Mouse (Mus musculus) MEL (cell line): ENCODE data around the gene Mlx. TPM values are rescaled to one million over a fixed set of nuclear protein-coding genes. Genes with fewer than 3 reads are reported as not detected.

Experiments used
- DNase-seq: peaks from one replicate; pipeline ENCODE4 v3.0.0; 2011; ENCODE audit warnings: low read depth, low spot score
- H3K27ac ChIP-seq: 2 replicates; pipeline ENCODE4 v1.5.1; 2012; ENCODE audit warnings: low read depth, mild to moderate bottlenecking, control low read depth, low read length, moderate library complexity; ENCODE audit not compliant: control insufficient read depth
- H3K27me3 ChIP-seq, 2 experiments: fragments of 150-350 bp in 1 of 2; sonication (generic) in 1 of 2; 2 replicates each; pipeline ENCODE4 v1.6.1; 2012; ENCODE audit warnings: low read length in 2 of 2, mild to moderate bottlenecking in 2 of 2, improper control_type of control experiment in 1 of 2, moderate library complexity in 1 of 2; ENCODE audit not compliant: insufficient read depth in 2 of 2, control insufficient read depth in 1 of 2
- H3K36me3 ChIP-seq, 2 experiments: 2 replicates each; pipeline ENCODE4 v1.6.1; 2012 to 2014; ENCODE audit warnings: low read length in 2 of 2, improper control_type of control experiment in 1 of 2, inconsistent platforms in 1 of 2, mild to moderate bottlenecking in 1 of 2; ENCODE audit not compliant: insufficient read depth in 2 of 2, control insufficient read depth in 1 of 2
- H3K4me1 ChIP-seq, 2 experiments: fragments of 150-350 bp in 1 of 2; sonication (generic) in 1 of 2; 2 replicates each; pipeline ENCODE4 v1.6.1; 2012; ENCODE audit warnings: low read length in 2 of 2, improper control_type of control experiment in 1 of 2, mild to moderate bottlenecking in 1 of 2; ENCODE audit not compliant: insufficient read depth in 2 of 2, control insufficient read depth in 1 of 2
- H3K4me3 ChIP-seq, 2 experiments: fragments of 150-350 bp in 1 of 2; sonication (generic) in 1 of 2; 2 replicates each; pipeline ENCODE4 v1.5.1; 2012; ENCODE audit warnings: low read depth in 2 of 2, low read length in 2 of 2, mild to moderate bottlenecking in 2 of 2, moderate library complexity in 2 of 2, control low read depth in 1 of 2, improper control_type of control experiment in 1 of 2; ENCODE audit not compliant: control insufficient read depth in 1 of 2, insufficient read depth in 1 of 2
- H3K79me2 ChIP-seq: 2 replicates; pipeline ENCODE4 v1.6.1; 2012; ENCODE audit warnings: mild to moderate bottlenecking, low read length, moderate library complexity; ENCODE audit not compliant: control insufficient read depth, poor library complexity, insufficient read depth
- H3K9ac ChIP-seq: 2 replicates; pipeline ENCODE4 v1.6.1; 2012; ENCODE audit warnings: low read depth, mild to moderate bottlenecking, control low read depth, low read length, moderate library complexity; ENCODE audit not compliant: control insufficient read depth, poor library complexity, severe bottlenecking
- H3K9me3 ChIP-seq: fragments of 150-350 bp; sonication (generic); replicated peaks from 2 replicates; pipeline ENCODE4 v1.6.1; 2012; ENCODE audit warnings: mild to moderate bottlenecking, low read length, improper control_type of control experiment, moderate library complexity; ENCODE audit not compliant: insufficient read depth
- CHD2 ChIP-seq: IDR thresholded peaks from 2 replicates; pipeline ENCODE4 v1.6.1; 2011; ENCODE audit warnings: low read length, improper control_type of control experiment
- E2F4 ChIP-seq: IDR thresholded peaks from 2 replicates; pipeline ENCODE4 v1.6.1; 2011; ENCODE audit warnings: low read depth, low read length, improper control_type of control experiment, borderline replicate concordance
- EP300 ChIP-seq, 2 experiments: IDR thresholded peaks; 2 replicates each; pipeline ENCODE4 v1.6.1; 2011; ENCODE audit warnings: improper control_type of control experiment in 2 of 2, low read length in 2 of 2, low read depth in 1 of 2, mild to moderate bottlenecking in 1 of 2
- GABPA ChIP-seq: IDR thresholded peaks from 2 replicates; pipeline ENCODE4 v1.6.1; 2012; ENCODE audit warnings: low read depth, mild to moderate bottlenecking, inconsistent platforms, low read length, improper control_type of control experiment, moderate library complexity
- GATA1 ChIP-seq: IDR thresholded peaks from 2 replicates; pipeline ENCODE4 v1.6.1; 2011; ENCODE audit warnings: low read depth, low read length, improper control_type of control experiment
- KAT2A ChIP-seq: conservative IDR thresholded peaks from 2 replicates; pipeline ENCODE4 v1.6.1; 2012; ENCODE audit warnings: low read depth, low read length, improper control_type of control experiment, inconsistent platforms
- MAX ChIP-seq: IDR thresholded peaks from 2 replicates; pipeline ENCODE4 v1.6.1; 2011; ENCODE audit warnings: low read length, improper control_type of control experiment
- MYB ChIP-seq: IDR thresholded peaks from 2 replicates; pipeline ENCODE4 v1.6.1; 2011; ENCODE audit warnings: mild to moderate bottlenecking, low read depth, low read length, improper control_type of control experiment
- POLR2AphosphoS5 ChIP-seq: IDR thresholded peaks from 2 replicates; pipeline ENCODE4 v1.6.1; 2012; ENCODE audit warnings: low read depth, borderline replicate concordance, mild to moderate bottlenecking, inconsistent platforms, low read length, moderate library complexity, mixed read lengths
- TAL1 ChIP-seq: IDR thresholded peaks from 2 replicates; pipeline ENCODE4 v1.6.1; 2012; ENCODE audit warnings: mild to moderate bottlenecking, inconsistent platforms, low read length, moderate library complexity, mixed read lengths
- TCF12 ChIP-seq: IDR thresholded peaks from 2 replicates; pipeline ENCODE4 v1.6.1; 2014; ENCODE audit warnings: low read depth, mild to moderate bottlenecking, inconsistent platforms, low read length, improper control_type of control experiment, moderate library complexity
- USF2 ChIP-seq, 2 experiments: IDR thresholded peaks; 2 replicates each; pipeline ENCODE4 v1.6.1; 2011 to 2012; ENCODE audit warnings: improper control_type of control experiment in 2 of 2, low read length in 2 of 2, borderline replicate concordance in 1 of 2, inconsistent platforms in 1 of 2, low read depth in 1 of 2, mild to moderate bottlenecking in 1 of 2; ENCODE audit not compliant: insufficient read depth in 1 of 2
- ZKSCAN1 ChIP-seq: IDR thresholded peaks from 2 replicates; pipeline ENCODE4 v1.6.1; 2012; ENCODE audit warnings: low read depth, mild to moderate bottlenecking, inconsistent platforms, low read length, improper control_type of control experiment, moderate library complexity
- ZMIZ1 ChIP-seq: IDR thresholded peaks from 2 replicates; pipeline ENCODE4 v1.6.1; 2012; ENCODE audit warnings: low read depth, mild to moderate bottlenecking, inconsistent platforms, low read length, improper control_type of control experiment, moderate library complexity
- polyA plus RNA-seq, 2 experiments: library from polyadenylated mRNA; stranded (reverse) in 1 of 2; unstranded in 1 of 2; fragments of >175 nt in 1 of 2; fragments of >200 nt in 1 of 2; gene quantifications; 2 replicates each; pipeline versions ENCODE4 v1.2.1 to v1.2.4; 2012; ENCODE audit warnings: low replicate concordance in 2 of 2, low read depth in 1 of 2; ENCODE audit not compliant: insufficient read length in 2 of 2, insufficient read depth in 1 of 2, missing spikeins in 1 of 2
- total RNA-seq: library from RNA; depleted of rRNA; stranded (reverse); fragments of 300-350 nt; gene quantifications from 2 replicates; pipeline ENCODE4 v1.2.3, GENCODE M21; 2012

Mlx gene
- total and polyA plus RNA-seq, 3 experiments, result 57.5 to 75.9 TPM; not detected in 1

GRCm38 (mm10) chr11:101051051-101051493 lies 36.0 kb upstream of the Mlx start:
- no peak for DNase-seq
- Histone ChIP-seq H3K27me3 (no peaks in the 10 kb centered on the region), H3K9me3 (no peaks in the 10 kb centered on the region), H3K27ac (no peak overlapping the region), H3K79me2 (no peaks in the 10 kb centered on the region), H3K4me1 (no peaks in the 10 kb centered on the region), H3K9ac (no peak overlapping the region), H3K4me3 (no peak overlapping the region), H3K36me3 (no peaks in the 10 kb centered on the region)
- TF ChIP-seq TCF12 (no peak), POLR2AphosphoS5 (no peak), EP300 (IDR thresholded peaks at IDR 0.05; ENCODE audit: low read depth in 1 of 2, low read length in 2 of 2) (no peak), CHD2 (no peak)

DNA sequence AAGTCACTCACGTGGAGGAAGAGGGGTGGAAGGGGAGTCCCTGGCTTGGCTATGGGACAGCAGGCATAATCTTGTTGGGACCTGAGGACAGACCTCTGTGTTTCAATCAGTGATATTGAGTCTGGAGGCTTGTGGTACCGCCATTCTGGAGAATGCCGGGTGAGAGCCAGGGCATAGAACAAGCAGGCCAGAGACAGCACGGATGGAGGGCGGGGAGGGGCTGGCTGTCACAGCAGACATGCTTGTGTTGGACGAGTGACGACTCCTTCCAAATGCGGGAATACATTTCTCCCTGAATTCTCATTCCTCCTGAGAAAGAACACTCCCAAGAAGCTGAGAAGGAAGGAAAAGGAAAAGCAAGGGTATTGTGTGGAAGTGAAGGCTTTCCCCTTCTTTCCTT lies 35.5 kb upstream of the Mlx start:
- no peaks in the 10 kb centered on the region for H3K27me3 ChIP-seq
- H3K4me3 ChIP-seq, result no peak overlapping the region
- H3K4me1 ChIP-seq, result no peaks in the 10 kb centered on the region
- no peak for TF ChIP-seq MAX
- no peak for TF ChIP-seq E2F4
- no peak for TF ChIP-seq USF2 (IDR thresholded peaks at IDR 0.05; ENCODE audit: borderline replicate concordance in 1 of 2, insufficient read depth in 1 of 2, low read depth in 1 of 2, low read length in 2 of 2)
- TF ChIP-seq KAT2A, result no peak
- TF ChIP-seq MYB, result no peak
- no peak for TF ChIP-seq ZKSCAN1
- TF ChIP-seq TAL1, result no peak
- TF ChIP-seq GABPA, result no peak
- TF ChIP-seq ZMIZ1, result no peak
- TF ChIP-seq GATA1, result no peak
- no peak for TF ChIP-seq POLR2AphosphoS5
- H3K79me2 ChIP-seq, result no peaks in the 10 kb centered on the region
- DNase-seq, result no peak
- H3K9me3 ChIP-seq, result no peaks in the 10 kb centered on the region
- no peak overlapping the region for H3K9ac ChIP-seq
- H3K36me3 ChIP-seq, result no peaks in the 10 kb centered on the region
- no peak overlapping the region for H3K27ac ChIP-seq
